Mouse (Mus musculus) cerebellum, postnatal 25 days (tissue): ENCODE measurements around the gene Acsl3.

ENCODE experiments used
- DNase-seq, 2 experiments: peaks; one replicate each; pipeline ENCODE4 v3.0.0; 2021; ENCODE audit warnings: mixed read lengths in 2 of 2

Gene Acsl3

GRCm38 (mm10) chr1:78688149-78688548, 30.5 kb downstream of the Acsl3 start:
- DNase-seq: no peak

GRCm38 (mm10) chr1:78694503-78695258, 37.1 kb downstream of the Acsl3 start:
- no peak for DNase-seq

- DNase-seq: no peak
Observed at GRCm38 (mm10) chr1:78696305-78696704, 38.7 kb downstream of the Acsl3 start.

- DNase-seq: no peak
Observed at GRCm38 (mm10) chr1:78696903-78697302, 39.3 kb downstream of the Acsl3 start.

GRCm38 (mm10) chr1:78698138-78698537, 40.5 kb downstream of the Acsl3 start:
- no peak for DNase-seq

GRCm38 (mm10) chr1:78701740-78702139, 44.1 kb downstream of the Acsl3 start:
- DNase-seq: no peak

- no peak for DNase-seq
Observed at GRCm38 (mm10) chr1:78702282-78702963, 44.8 kb downstream of the Acsl3 start.

- no peak for DNase-seq
Observed at GRCm38 (mm10) chr1:78702964-78703285, 45.3 kb downstream of the Acsl3 start.

GRCm38 (mm10) chr1:78706338-78706737, 48.7 kb downstream of the Acsl3 start:
- no peak for DNase-seq

GRCm38 (mm10) chr1:78707280-78707679, 49.7 kb downstream of the Acsl3 start:
- DNase-seq: peak in 1 of 2 experiments; percentile 37

- no peak for DNase-seq
Observed at GRCm38 (mm10) chr1:78710026-78710425, 52.4 kb downstream of the Acsl3 start.

GRCm38 (mm10) chr1:78710613-78711329, 53.1 kb downstream of the Acsl3 start:
- no peak for DNase-seq

- peak; percentile 86 to 91 for DNase-seq
Observed at GRCm38 (mm10) chr1:78724458-78725190, 67.0 kb downstream of the Acsl3 start.

GRCm38 (mm10) chr1:78725191-78725490, 67.5 kb downstream of the Acsl3 start:
- DNase-seq: no peak

GRCm38 (mm10) chr1:78725617-78726223, 68.1 kb downstream of the Acsl3 start:
- DNase-seq: peak; percentile 46 to 51

GRCm38 (mm10) chr1:78730114-78730720, 72.6 kb downstream of the Acsl3 start:
- no peak for DNase-seq

GRCm38 (mm10) chr1:78732290-78732689, 74.7 kb downstream of the Acsl3 start:
- DNase-seq: no peak

- DNase-seq: no peak
Observed at GRCm38 (mm10) chr1:78734261-78735000, 76.8 kb downstream of the Acsl3 start.

GRCm38 (mm10) chr1:78737646-78738045, 80.0 kb downstream of the Acsl3 start:
- no peak for DNase-seq

- peak in 1 of 2 experiments; percentile 33 for DNase-seq
Observed at GRCm38 (mm10) chr1:78740676-78741075, 83.1 kb downstream of the Acsl3 start.

- DNase-seq: peak; percentile 28 to 46
Observed at GRCm38 (mm10) chr1:78742198-78742597, 84.6 kb downstream of the Acsl3 start.

- DNase-seq: no peak
Observed at GRCm38 (mm10) chr1:78743318-78743717, 85.7 kb downstream of the Acsl3 start.
